Mouse (Mus musculus) retina, postnatal 1 day (tissue): ENCODE results near the gene Ptpn12.
A peak's percentile ranks its signal among the peaks of the same experiment; 100 is the strongest.

Experiments used
- DNase-seq: peaks from one replicate; pipeline ENCODE4 v3.0.0-alpha.2; 2012

The Ptpn12 gene

DNA sequence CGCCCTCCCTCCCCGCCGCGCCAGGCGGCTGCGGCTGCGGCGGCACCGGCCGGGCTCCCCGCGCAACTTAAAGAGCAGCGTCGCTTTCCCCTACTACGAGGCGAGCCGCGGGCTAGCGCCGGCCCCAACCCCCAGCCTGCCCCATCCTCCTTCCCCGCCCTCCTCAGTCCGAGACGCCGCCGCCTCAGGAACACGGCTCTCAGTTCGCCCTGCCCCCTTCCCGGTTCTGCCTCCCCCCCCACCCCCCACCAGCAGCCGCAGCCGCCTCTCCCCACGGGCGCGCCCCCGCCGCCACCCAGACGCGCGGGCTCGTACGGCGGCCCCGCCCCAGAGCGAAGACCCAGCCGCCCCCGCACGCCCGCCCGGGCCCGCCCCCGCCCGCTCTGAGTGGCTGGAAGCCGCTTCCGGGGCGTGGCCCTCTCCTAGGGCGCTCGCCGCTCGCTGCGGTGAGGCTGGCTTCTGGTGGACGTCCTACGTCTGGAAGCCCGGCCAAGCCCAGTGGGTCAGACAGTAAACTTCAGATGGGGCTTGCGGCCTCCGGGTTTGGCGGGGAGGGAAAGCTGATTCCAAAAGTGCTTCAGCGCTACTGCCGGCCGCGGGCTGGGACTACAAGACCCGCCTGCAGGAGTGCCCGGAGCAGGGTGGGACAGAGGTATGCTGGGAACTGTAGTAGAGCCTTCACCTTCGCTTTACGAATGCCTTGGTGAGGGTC is at the start of gene Ptpn12:
TSS of gene Ptpn12 (minus strand) at position 92 of the 712 bp plus-strand sequence.
- peak; percentile 97 for DNase-seq

DNA sequence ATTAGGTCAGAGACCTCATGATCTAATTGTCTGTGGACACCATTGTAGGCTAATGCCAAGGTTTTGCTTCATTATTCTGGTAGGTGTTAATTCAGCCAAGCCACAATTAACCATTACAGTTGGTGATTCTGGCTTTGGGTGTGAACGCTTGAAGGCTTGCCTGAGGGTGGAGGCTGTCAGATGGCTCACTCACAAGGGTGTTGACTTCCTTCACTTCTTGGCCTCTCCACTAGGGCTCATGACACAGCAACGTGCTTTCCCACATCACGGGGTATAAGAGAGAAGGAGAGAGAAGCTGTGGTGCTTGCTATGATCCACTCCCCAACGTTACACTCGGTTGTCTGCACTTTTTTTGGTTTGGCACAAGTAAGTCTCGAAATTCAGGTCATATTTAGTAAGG is 35.5 kb upstream of the Ptpn12 start:
- DNase-seq, result no peak

DNA sequence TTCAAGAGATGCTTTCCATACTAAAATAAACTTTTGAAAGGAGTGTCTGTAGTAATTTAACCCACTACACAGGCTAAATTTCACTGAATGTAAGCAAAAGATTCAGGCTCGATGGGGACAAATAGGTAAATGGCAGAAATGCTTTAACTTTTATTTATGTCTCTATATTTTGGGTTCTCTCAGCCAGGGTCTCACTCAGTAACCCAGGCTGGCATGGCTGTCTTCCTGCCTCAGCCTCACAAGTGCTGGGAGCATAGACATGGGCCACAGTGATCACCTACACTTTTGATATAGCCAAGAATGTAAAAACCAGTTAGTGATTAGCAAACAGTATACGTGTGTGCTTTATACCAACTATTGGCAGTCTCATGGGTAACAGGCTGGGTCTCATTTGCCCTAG is 1.5 kb upstream of the Ptpn12 start:
- DNase-seq, result no peak

DNA sequence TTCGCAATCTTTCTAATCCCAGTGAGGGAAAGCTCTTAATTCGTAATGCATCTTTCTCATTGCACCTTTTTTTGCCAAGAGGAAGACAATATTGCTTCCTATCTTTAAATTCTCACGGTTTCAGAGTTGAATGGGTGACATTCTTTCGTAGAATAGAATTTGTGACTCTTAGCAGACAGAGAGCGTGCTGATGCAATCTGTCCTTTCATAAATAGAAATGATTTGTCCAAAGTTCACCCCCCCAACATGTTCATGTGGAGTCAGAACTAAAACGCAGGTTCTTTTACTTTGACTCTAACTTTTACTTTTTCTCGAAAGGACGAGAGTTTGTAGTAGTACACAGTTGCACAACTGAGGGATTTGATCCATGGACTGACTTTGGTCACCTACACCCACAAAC is 884 bp upstream of the Ptpn12 start:
- DNase-seq, result no peak

DNA sequence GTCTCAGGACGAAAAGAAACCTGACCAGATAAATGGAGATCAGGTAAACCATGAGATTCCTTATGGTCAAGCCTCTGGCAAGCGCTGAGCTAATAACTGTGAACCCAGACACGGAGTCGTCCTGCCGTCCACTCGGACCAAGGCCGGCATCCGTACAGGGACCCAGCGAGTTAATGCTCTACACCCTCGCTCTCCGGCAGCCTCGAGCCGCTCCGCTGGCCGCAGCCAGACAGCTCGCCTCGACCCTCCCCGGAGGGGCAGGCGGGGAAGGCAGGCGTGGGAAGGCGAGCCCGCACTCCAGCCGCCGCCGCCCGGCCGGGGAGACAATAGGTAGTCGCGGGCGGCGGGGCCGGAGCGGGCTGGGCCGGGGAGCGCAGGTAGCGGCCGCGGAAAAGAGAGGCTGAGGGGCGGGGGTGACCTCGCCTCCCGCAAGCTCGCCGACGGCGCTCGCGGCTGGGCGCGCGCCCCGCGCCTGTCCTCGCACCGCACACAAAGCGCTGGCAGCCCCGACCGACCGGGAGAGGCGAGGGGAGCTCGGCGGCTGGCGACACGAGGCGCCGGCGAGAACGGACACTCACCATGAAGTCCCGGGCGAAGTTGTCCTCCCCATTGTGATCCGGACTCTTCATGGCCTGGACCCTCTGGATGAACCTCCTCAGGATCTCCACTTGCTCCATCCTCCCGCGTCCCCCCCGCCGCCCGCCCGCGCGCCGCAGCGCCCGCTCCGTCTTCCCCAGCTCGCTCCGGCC is 466 bp downstream of the Ptpn12 start:
- peak; percentile 71 for DNase-seq

- peak; percentile 67 for DNase-seq
Measured at GRCm38 (mm10) chr5:21054472-21055070, 1.1 kb downstream of the Ptpn12 start.

- DNase-seq, result no peak
Measured at GRCm38 (mm10) chr5:21053571-21054307, 2.0 kb downstream of the Ptpn12 start.

DNA sequence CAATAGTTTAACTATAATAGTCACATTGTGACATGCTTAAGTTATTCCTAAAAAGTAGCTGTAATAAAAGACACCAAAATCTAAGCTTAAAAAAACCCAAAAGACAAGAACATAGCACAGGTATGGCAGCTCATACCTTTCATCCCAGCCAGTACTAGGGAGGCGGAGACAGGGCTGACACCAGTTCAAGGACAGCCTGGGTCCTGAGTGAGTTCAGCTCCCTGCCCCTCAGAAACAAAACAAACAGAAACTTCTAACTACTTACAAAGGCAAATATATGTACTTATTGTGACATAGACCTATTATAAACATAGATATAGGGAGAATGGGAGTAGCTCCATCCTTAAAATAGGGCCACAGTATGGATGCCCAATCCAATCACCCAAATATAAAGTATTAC is 3.2 kb downstream of the Ptpn12 start:
- no peak for DNase-seq

DNA sequence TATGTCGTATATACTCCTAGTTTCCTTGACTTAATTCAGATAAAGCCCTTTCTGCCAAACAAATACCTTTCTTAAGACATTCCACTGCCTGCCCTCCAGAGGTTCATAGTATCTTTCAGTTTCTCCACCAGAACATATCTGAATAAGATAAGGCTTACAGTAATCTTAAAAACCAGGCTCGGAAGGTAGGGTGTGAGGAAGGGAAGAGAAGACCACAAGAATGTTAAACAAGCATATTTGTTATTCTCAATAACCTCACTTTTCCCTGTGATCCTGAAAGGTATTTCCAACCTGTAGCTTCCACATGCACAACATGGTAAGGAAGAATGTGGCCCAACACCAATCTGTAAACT is 5.0 kb downstream of the Ptpn12 start:
- DNase-seq, result no peak

- no peak for DNase-seq
Measured at GRCm38 (mm10) chr5:21050061-21050769, 5.5 kb downstream of the Ptpn12 start.

GRCm38 (mm10) chr5:21049006-21049405 is 6.7 kb downstream of the Ptpn12 start:
- DNase-seq, result no peak

DNA sequence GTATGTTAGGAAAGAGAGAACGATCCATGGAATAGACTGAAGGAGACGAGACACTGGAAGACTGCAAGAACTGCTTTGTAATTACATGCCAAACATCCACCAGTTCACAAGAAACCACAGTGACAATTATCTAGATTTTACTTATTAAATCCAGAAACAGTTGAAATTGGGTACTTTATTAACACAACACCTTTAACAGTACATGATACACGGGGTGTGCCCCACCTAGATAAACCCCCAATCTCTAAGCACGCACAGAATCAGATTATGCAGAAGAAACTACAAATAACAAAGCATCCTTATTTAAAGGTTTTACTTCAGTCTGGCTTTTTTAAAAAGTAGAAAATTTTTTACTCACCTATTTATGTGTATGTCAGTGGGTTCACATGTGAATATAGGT is 8.6 kb downstream of the Ptpn12 start:
- DNase-seq, result no peak

DNA sequence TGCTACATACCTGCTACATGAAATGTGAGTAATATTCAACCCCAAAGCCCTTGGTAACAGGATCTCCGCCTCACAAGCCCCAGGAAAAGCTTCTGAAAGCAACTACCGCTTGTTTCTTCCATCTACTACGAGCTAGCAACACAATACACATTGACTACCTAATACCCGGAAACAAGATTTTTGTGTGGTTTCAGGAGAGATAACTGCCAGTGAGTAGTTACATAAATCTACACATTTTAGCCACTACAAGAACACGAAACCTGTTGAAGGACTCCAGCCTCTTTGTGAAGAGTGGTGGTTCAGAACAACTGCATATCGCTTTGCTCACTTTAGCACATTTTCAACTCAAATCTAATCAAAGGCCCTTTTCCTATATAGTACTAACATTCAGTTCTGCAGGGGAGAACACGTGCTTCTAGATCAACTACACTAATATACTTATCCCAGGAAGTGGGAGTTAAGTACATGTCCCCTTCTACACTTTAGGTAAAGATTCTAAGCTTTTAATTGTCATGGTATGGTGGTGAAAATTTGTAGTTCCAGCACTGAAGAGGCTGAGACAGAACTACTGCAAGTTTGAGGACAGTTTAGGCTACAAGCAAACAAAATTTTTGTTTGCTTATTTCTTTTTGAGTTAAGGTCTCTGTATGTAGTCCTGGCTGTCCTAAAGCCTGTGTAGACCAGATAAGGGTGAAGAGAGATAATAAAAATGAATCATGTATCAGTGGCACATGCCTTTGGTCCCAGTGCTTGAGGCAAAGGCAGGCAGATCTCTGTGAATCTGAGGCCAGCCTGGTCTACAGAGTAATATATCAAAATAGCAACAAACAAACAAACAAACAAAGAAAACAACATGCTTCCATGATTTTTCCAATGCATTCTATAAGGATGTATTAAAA is 9.3 kb downstream of the Ptpn12 start:
- no peak for DNase-seq

GRCm38 (mm10) chr5:21045462-21045861 is 10.2 kb downstream of the Ptpn12 start:
- DNase-seq, result no peak

DNA sequence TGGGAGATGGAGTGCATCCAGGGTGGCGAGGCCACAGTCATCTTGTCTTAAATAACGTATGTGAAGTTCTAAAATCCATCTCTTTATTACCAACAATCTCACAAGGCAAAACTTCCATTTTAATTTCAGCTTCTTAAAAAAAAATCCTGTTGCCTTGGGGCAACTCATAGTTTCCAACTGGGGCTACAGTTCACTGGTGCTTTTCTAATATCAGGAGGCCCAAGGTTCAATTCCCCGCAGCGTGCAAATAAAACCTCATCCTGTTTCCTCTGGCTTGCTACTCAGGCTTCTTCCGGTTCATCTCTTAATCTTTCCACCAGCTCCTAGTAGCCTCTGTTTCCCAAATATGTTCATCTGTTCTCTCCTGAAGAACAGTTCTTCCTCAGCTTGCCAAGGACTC is 17.6 kb downstream of the Ptpn12 start:
- no peak for DNase-seq

DNA sequence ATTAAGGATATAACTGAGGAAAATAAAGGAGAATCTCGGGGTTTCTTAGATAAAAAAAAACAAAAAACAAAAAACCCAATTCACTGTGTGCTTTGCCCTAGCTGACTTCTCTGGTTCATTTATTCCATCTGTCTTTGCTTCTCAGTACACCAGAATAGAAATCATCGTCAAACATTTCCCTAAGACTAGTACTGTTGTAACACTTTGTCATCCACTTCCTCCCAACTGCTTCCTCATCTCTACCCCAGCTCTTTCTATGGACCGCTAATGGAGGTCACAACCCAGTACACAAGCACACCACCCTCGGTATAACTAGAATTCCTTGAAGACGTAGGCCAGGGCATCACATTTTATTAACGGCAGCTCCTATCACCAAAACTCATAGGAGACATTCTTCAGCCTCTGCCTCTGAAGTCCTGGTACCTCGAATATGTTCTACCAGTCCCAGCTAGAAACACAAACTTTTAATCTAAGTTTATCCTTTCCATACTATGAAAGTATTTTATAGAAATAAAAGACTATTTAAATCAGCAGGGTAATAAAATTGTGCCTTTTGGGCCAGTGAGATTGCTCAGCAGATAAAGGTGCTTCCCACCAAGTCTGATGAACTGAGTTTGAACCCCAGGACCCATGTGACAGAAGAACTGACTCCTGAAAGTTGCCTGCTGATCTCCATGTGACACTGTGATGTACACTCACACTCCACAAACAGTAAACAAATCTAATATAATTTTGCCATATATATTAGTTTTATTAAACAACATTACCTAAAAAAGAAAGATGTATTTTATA is 19.8 kb downstream of the Ptpn12 start:
- DNase-seq, result no peak

DNA sequence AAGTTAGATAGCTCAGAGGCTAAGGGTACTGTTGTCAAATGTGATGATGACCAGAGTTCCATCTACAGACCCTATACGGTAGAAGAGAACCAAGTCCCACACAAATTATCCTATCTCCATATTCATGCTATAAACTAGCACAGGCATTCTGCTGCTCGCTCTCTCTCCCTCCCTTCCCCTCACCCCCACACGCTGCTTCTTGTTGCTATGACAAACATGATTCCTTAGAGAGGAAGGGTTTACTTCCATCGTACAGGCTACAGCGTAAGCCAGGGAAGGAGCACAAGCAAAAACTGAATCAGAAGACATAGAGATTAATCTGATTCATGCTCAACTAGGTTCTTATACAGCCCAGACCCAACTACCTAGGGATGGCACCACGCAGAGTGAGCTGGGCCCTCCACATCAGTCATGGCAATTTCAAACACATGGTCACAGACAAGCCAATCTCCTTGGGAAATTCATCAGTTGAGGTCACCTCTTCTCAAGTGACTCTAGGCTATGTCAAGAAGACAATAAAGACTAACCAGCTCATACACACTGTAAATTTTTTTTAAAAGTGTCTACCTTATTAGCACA is 21.2 kb downstream of the Ptpn12 start:
- DNase-seq, result no peak

- DNase-seq, result no peak
Measured at GRCm38 (mm10) chr5:21033382-21034056, 22.2 kb downstream of the Ptpn12 start.

- no peak for DNase-seq
Measured at GRCm38 (mm10) chr5:21032626-21033025, 23.1 kb downstream of the Ptpn12 start.

DNA sequence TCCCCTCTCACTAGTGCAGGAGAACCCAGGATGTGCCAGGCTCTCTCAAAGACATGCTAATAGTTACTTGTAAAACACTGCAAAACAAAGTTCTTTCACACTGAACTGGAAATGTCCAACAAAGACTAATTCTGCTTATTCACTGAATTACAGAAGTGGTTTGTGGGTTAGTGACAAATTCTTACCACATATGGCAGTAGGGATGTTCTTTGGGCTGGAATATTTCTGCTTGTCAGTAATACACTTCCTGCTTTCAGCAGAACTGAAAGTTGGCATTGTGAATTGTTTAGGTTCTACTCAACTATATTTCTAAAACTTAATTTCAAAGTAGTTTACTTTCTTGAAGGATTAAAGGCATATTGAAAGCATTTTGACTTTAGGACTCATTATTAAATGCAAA is 25.5 kb downstream of the Ptpn12 start:
- DNase-seq, result no peak
